Mouse (Mus musculus) neural tube, embryonic 12.5 days (tissue): Measurements from ENCODE around the gene Plxnd1. TPM values are rescaled to one million over a fixed set of nuclear protein-coding genes. Genes with fewer than 3 reads are reported as not detected.

Experiments
- ATAC-seq: fragments of 200-750 bp; cut with Nextera tagmentation; 2 replicates; pipeline ENCODE4 v1.8.0; 2017; ENCODE audit warnings: low read depth, mild to moderate bottlenecking, moderate TSS enrichment, moderate library complexity; ENCODE audit not compliant: low FRiP score
- H3K27ac ChIP-seq: fragments of 300-500 bp; sonication (generic); 2 replicates; pipeline ENCODE4 v1.5.1; 2016
- H3K27me3 ChIP-seq: fragments of 300-500 bp; sonication (generic); replicated peaks from 2 replicates; pipeline ENCODE4 v1.6.1; 2016; ENCODE audit warnings: mild to moderate bottlenecking
- H3K36me3 ChIP-seq: fragments of 300-500 bp; sonication (generic); 2 replicates; pipeline ENCODE4 v1.6.1; 2016; ENCODE audit warnings: mild to moderate bottlenecking
- H3K4me1 ChIP-seq: fragments of 300-500 bp; sonication (generic); 2 replicates; pipeline ENCODE4 v1.6.1; 2016
- H3K4me2 ChIP-seq: fragments of 300-500 bp; sonication (generic); replicated peaks from 2 replicates; pipeline ENCODE4 v1.6.1; 2016; ENCODE audit warnings: mild to moderate bottlenecking
- H3K4me3 ChIP-seq: fragments of 300-500 bp; sonication (generic); 2 replicates; pipeline ENCODE4 v1.5.1; 2016
- H3K9ac ChIP-seq: fragments of 300-500 bp; sonication (generic); 2 replicates; pipeline ENCODE4 v1.6.1; 2016; ENCODE audit warnings: mild to moderate bottlenecking
- H3K9me3 ChIP-seq: fragments of 300-500 bp; sonication (generic); 2 replicates; pipeline ENCODE4 v1.6.1; 2016; ENCODE audit warnings: mild to moderate bottlenecking
- WGBS: fragments of 180-500 bp; shearing (Covaris S2); methylation state at CpG from one replicate; pipeline ENCODE4 v1.1.7; 2016; 5-methylcytosine and 5-hydroxymethylcytosine counted together
- polyA plus RNA-seq: library from polyadenylated mRNA; unstranded; fragments of >200 nt; fragmentation: Nextera tagmentation; extraction: Ambion mirVana; gene quantifications from 2 replicates; pipeline ENCODE4 v1.2.1, GENCODE M21; 2016

Gene Plxnd1
- polyA plus RNA-seq, 1 experiment from 2014 or later: 28.0 TPM

- H3K27me3 ChIP-seq: peaks cover 28% of the 10 kb centered on the region
- H3K27ac ChIP-seq: no peak overlapping the region
- H3K36me3 ChIP-seq: no peaks in the 10 kb centered on the region
- no peak for ATAC-seq
- H3K4me2 ChIP-seq: no peak overlapping the region
- H3K4me3 ChIP-seq: no peak overlapping the region
- H3K9ac ChIP-seq: no peak overlapping the region
- H3K9me3 ChIP-seq: no peaks in the 10 kb centered on the region
- H3K4me1 ChIP-seq: peaks cover 23% of the 10 kb centered on the region
- 17% methylated on average over 3 of the region's 3 CpGs for WGBS
Observed at GRCm38 (mm10) chr6:115997726-115998311, 3.0 kb upstream of the Plxnd1 start.

GRCm38 (mm10) chr6:115996171-115996851, 1.5 kb upstream of the Plxnd1 start:
- Histone ChIP-seq H3K4me2 (0 out of 2 replicates have a peak overlapping the region, but pooled peaks have one; percentile 79), H3K36me3 (no peaks in the 10 kb centered on the region), H3K4me1 (peaks cover 34% of the 10 kb centered on the region), H3K27me3 (peaks cover 43% of the 10 kb centered on the region), H3K27ac (no peak overlapping the region; the same call in 1 of the 2 replicates), H3K9me3 (no peaks in the 10 kb centered on the region), H3K9ac (no peak overlapping the region), H3K4me3 (no peak overlapping the region)
- 35% methylated on average over 6 of the region's 6 CpGs for WGBS
- no peak for ATAC-seq

GRCm38 (mm10) chr6:115995531-115995941, 731 bp upstream of the Plxnd1 start:
- H3K27ac ChIP-seq: no peak overlapping the region; the same call in 1 of the 2 replicates
- peaks cover 36% of the 10 kb centered on the region for H3K4me1 ChIP-seq
- 59% methylated on average over 4 of the region's 4 CpGs for WGBS
- H3K4me3 ChIP-seq: peak overlapping the region; percentile 54
- no peaks in the 10 kb centered on the region for H3K36me3 ChIP-seq
- H3K9ac ChIP-seq: no peak overlapping the region
- peaks cover 50% of the 10 kb centered on the region for H3K27me3 ChIP-seq
- ATAC-seq: no peak
- peak overlapping the region; percentile 79 for H3K4me2 ChIP-seq
- H3K9me3 ChIP-seq: no peaks in the 10 kb centered on the region

GRCm38 (mm10) chr6:115994146-115994876, 494 bp downstream of the Plxnd1 start:
- WGBS: 1% methylated on average over 89 of the region's 93 CpGs
- Histone ChIP-seq H3K4me2 (peak overlapping the region; percentile 79), H3K4me3 (peak overlapping the region; percentile 54), H3K27me3 (peaks cover 53% of the 10 kb centered on the region), H3K9me3 (no peaks in the 10 kb centered on the region), H3K36me3 (no peaks in the 10 kb centered on the region), H3K27ac (0 out of 2 replicates have a peak overlapping the region, but pooled peaks have one; percentile 7), H3K4me1 (peaks cover 36% of the 10 kb centered on the region), H3K9ac (peak overlapping the region; percentile 55)
- ATAC-seq: peak; percentile 10

- Histone ChIP-seq H3K9me3 (no peaks in the 10 kb centered on the region), H3K4me2 (peak overlapping the region; percentile 79), H3K4me1 (peaks cover 36% of the 10 kb centered on the region), H3K27me3 (peaks cover 53% of the 10 kb centered on the region), H3K36me3 (no peaks in the 10 kb centered on the region), H3K27ac (no peak overlapping the region), H3K4me3 (peak overlapping the region; percentile 54), H3K9ac (peak overlapping the region; percentile 55)
- WGBS: 3% methylated on average over 86 of the region's 86 CpGs
- ATAC-seq: no peak
Observed at GRCm38 (mm10) chr6:115993463-115994145, 1.2 kb downstream of the Plxnd1 start.

- no peaks in the 10 kb centered on the region for H3K9me3 ChIP-seq
- H3K36me3 ChIP-seq: no peaks in the 10 kb centered on the region
- peaks cover 53% of the 10 kb centered on the region for H3K27me3 ChIP-seq
- H3K27ac ChIP-seq: no peak overlapping the region
- peak overlapping the region; percentile 79 for H3K4me2 ChIP-seq
- ATAC-seq: no peak
- H3K9ac ChIP-seq: no peak overlapping the region
- WGBS: 51% methylated on average over 6 of the region's 6 CpGs
- H3K4me1 ChIP-seq: peaks cover 35% of the 10 kb centered on the region
- peak overlapping the region; percentile 54 for H3K4me3 ChIP-seq
Observed at GRCm38 (mm10) chr6:115992981-115993380, 1.8 kb downstream of the Plxnd1 start.

GRCm38 (mm10) chr6:115991881-115992620, 2.8 kb downstream of the Plxnd1 start:
- H3K4me2 ChIP-seq: peak overlapping the region; percentile 79
- 28% methylated on average over 10 of the region's 10 CpGs for WGBS
- H3K27me3 ChIP-seq: peaks cover 53% of the 10 kb centered on the region
- H3K4me1 ChIP-seq: peaks cover 37% of the 10 kb centered on the region
- no peaks in the 10 kb centered on the region for H3K9me3 ChIP-seq
- H3K4me3 ChIP-seq: peak overlapping the region; percentile 54; the same call in 1 of the 2 replicates
- no peak overlapping the region for H3K27ac ChIP-seq
- ATAC-seq: no peak
- 0 out of 2 replicates have a peak overlapping the region, but pooled peaks have one; percentile 33 for H3K9ac ChIP-seq
- no peaks in the 10 kb centered on the region for H3K36me3 ChIP-seq

GRCm38 (mm10) chr6:115991108-115991880, 3.5 kb downstream of the Plxnd1 start:
- Histone ChIP-seq H3K27ac (no peak overlapping the region), H3K4me3 (peak overlapping the region; percentile 21; the same call in 1 of the 2 replicates), H3K4me1 (peaks cover 45% of the 10 kb centered on the region), H3K27me3 (peaks cover 51% of the 10 kb centered on the region), H3K9me3 (no peaks in the 10 kb centered on the region), H3K4me2 (peak overlapping the region; percentile 79), H3K36me3 (no peaks in the 10 kb centered on the region), H3K9ac (0 out of 2 replicates have a peak overlapping the region, but pooled peaks have one; percentile 33)
- 29% methylated on average over 13 of the region's 13 CpGs for WGBS
- ATAC-seq: no peak

- no peak overlapping the region for H3K9ac ChIP-seq
- peaks cover 43% of the 10 kb centered on the region for H3K27me3 ChIP-seq
- 88% methylated on average over 9 of the region's 9 CpGs for WGBS
- peak overlapping the region; percentile 79; the same call in 1 of the 2 replicates for H3K4me2 ChIP-seq
- no peak overlapping the region for H3K4me3 ChIP-seq
- ATAC-seq: no peak
- no peak overlapping the region for H3K27ac ChIP-seq
- no peaks in the 10 kb centered on the region for H3K36me3 ChIP-seq
- H3K9me3 ChIP-seq: no peaks in the 10 kb centered on the region
- H3K4me1 ChIP-seq: peaks cover 53% of the 10 kb centered on the region
Observed at GRCm38 (mm10) chr6:115990479-115990878, 4.3 kb downstream of the Plxnd1 start.

- H3K9ac ChIP-seq: no peak overlapping the region
- peaks cover 43% of the 10 kb centered on the region for H3K27me3 ChIP-seq
Observed at GRCm38 (mm10) chr6:115990056-115990455, 4.7 kb downstream of the Plxnd1 start.

More at GRCm38 (mm10) chr6:115990056-115990455, 4.7 kb downstream of the Plxnd1 start:
- WGBS: 83% methylated on average over 3 of the region's 3 CpGs
- Histone ChIP-seq H3K27ac (no peak overlapping the region), H3K4me1 (peaks cover 56% of the 10 kb centered on the region), H3K4me2 (0 out of 2 replicates have a peak overlapping the region, but pooled peaks have one; percentile 79), H3K36me3 (no peaks in the 10 kb centered on the region), H3K9me3 (no peaks in the 10 kb centered on the region), H3K4me3 (no peak overlapping the region)
- no peak for ATAC-seq
